Mouse (Mus musculus) layer of hippocampus, adult 11-12 months (tissue): Measurements from ENCODE around the gene Zfp574.
A peak's percentile ranks its signal among the peaks of the same experiment; 100 is the strongest.

Source experiments
- DNase-seq: peaks from one replicate; pipeline ENCODE4 v3.0.0; 2022; ENCODE audit warnings: low spot score

The Zfp574 gene

DNA sequence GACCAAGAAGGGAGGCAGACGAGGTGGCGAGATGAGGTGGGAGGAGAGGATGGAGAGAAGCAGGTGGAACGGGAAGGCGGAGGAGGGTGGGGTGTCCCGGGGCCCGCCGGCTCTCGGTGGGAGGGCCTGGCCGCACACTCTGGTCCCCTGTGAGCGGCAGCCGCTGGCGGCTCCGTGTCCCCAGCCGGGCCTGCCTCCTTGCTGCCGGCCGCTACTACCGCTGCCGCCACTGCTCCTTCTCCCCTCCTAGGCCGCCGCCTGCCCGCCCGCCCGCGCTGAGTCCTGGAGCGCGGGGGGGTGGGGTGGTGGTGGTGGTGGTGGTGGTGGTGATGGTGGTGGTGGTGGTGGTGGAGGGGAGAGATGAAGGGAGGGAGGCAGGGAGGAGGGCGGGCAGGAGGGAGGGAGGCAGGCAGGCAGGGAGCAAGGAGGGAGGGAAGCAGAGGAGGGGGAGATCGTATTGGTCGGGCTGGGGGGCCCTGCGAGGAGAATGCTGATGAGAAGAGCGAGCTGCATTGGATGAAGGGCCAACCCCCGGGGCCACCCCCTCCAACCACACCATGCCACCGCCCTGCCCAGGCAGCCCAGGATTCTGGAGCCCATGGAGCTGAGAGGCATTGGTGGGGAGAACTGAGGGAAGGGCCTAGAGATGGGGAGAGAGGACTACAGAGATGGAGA, 486 bp downstream of the Zfp574 start:
- peak; percentile 70 for DNase-seq

DNA sequence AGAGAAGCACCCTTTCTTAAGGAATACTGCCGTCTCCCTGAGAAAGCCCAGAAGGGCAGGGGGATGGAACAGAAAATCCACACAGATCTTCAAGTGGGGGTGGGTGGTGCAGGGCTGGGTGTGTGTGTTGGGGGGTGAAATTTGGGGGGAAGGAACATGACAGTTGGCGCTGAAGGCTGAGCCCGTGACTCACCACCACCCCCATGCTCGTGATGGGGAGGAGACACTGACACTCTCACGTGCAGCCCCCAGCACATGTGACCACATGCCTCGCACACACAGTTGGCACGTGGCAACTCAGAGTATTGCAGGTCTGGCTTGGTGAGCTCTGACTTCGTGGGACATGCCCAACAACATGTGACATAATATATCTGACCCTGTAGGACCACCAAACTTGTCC, 1.6 kb downstream of the Zfp574 start:
- DNase-seq: peak; percentile 66

DNA sequence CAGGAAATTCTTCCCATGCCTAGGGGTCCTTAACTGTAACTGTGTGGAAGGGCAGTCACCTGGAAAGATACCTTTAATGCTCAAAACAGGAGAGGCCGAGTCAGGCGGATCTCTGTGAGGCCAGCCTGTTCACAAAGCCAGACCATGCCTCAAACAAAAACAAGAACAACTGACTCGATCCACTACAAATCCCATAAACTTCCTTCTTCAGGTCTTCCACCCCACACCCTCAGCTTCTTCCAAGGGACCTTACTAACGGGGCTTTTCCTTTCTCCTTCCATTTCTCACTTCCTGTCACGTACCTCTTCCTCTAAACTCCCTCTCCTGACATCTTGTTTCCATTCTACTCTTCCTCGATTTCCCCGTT, 3.9 kb downstream of the Zfp574 start:
- no peak for DNase-seq

DNA sequence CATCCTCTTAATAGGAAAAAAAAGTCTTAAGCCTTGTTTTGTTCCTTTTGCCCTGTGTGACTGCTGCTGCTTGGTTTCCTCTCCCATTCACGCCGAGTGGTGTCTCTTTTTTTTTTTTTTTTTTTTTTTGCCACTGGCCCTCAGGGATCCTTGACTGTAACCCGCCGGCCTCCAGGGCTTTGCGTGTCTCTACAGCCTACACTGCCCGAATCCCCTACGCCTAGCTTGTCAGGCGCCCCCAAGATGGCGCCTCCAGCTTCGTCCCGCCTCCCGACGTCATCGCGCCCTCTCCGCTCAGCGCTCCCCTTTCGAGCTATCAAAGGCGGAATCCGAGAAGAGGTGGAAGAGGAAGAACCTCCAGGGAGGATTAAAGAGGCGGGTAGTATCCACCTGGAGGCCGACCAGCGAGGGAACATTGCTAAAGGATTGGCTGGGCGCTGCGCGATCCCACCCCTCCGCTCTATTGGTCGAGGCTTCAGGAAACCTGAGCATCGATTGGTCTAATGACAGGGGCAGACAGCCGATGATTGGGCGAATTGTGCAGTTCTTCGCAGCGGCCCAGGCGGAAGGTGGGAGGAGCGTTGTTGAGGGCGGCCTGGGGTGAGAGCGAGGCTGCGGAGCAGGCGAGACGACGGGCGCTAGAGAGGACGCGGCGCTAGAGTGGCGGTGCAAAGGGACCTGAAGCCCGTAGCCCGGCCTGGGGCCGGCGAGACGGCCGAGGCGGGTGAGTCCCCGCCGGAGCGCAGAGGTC, 4.5 kb downstream of the Zfp574 start:
- DNase-seq: peak; percentile 98

DNA sequence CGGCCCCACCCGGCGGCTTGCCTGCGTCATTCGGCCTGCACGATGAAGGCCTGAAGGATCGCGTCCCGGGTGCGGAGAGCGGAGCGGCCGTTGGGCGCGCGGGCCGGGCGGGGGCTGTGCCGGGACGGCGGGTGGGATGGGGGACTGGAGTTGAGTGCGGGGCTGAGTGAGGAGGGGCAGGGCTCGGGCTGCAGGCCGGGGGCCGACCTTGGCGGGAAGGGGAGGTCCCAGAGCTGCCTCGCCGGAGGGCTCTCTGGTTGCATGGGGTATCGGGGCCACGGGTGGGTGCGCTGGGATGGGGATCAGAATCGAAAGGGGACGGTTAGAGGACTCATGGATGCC, 5.0 kb downstream of the Zfp574 start:
- no peak for DNase-seq

DNA sequence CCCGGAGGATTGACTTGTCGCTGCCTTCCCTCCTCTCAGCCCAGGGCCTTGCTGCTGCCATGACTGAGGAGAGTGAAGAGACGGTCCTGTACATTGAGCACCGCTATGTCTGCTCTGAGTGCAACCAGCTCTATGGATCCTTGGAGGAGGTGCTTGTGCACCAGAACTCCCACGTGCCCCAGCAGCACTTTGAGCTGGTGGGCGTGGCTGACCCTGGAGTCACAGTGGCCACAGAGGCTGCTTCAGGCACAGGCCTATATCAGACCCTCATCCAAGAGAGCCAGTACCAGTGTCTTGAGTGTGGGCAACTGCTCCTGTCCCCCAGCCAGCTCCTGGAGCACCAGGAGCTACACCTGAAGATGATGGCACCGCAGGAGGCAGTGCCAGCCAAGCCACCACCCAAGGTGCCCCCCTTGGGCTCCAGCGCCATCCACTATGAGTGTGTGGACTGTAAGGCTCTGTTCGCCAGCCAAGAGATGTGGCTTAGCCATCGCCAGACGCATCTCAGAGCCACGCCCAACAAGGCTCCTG, 7.2 kb downstream of the Zfp574 start:
- no peak for DNase-seq

DNA sequence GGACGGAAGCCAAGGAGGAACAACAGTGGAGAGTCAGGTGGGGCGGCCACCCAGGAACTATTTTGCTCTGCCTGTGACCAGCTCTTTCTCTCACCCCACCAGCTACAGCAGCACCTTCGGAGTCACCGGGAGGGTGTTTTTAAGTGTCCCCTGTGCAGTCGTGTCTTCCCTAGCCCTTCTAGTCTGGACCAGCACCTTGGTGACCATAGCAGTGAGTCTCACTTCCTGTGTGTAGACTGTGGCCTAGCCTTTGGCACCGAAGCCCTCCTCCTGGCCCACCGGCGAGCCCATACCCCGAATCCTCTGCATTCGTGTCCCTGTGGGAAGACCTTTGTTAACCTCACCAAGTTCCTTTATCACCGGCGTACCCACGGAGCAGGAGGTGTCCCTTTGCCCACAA, 8.1 kb downstream of the Zfp574 start:
- no peak for DNase-seq

DNA sequence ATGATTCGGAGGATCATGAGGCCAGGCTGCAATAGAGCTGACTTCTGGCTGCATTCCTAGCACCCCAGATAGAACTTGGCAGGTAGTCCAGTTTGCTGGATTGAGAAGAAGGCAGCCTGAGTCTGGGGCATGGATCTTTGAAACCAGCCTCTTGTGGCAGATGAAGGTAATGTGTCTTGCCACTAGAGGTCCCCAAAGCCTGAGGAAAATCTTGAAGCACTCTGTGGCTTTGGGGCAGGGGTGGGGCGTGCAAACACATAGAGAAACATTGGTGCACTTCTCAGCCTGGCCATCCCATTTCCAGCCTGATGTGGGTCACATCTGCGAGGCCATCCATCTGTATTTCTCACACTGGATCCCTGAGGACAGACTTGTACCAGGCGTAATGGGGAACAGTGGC, 10.1 kb downstream of the Zfp574 start:
- no peak for DNase-seq

DNA sequence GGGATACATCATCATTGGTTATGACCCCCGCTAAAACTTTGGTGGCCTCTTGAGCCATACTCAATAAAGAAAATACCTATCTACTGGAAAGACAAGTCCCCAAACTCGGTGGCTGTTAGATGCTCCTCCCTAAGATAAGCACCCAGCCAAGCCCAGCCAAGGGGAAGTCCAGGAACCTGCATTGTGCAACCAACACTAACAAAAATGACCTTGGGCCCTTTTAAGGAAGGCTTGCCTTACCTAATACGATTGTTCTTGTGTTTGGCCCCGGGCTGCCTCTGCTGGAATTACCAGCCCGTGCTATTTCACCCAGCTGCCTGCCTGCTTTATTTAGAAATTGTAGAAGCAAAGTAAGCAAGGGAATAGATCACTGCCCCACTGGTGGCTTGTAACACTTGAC, 12.3 kb downstream of the Zfp574 start:
- DNase-seq: no peak

DNA sequence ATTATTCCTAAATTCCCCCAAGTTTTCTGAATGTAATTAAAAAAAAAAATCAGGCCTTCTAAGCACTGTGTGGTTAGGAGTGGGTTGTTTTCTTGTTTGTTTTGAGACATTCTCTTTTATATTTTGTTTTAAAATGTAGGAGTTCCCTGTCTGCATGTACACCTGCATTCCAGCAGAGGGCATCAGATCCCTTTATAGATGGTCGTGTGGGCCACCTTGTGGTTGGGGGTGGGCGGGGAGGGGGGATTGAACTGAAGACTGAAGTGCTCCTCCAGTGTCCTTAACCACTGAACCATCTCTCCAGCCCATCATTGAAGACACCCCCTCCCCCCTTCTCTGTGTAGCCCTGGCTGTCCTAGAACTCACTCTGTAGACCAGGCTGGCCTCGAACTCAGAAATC, 14.3 kb downstream of the Zfp574 start:
- DNase-seq: no peak

DNA sequence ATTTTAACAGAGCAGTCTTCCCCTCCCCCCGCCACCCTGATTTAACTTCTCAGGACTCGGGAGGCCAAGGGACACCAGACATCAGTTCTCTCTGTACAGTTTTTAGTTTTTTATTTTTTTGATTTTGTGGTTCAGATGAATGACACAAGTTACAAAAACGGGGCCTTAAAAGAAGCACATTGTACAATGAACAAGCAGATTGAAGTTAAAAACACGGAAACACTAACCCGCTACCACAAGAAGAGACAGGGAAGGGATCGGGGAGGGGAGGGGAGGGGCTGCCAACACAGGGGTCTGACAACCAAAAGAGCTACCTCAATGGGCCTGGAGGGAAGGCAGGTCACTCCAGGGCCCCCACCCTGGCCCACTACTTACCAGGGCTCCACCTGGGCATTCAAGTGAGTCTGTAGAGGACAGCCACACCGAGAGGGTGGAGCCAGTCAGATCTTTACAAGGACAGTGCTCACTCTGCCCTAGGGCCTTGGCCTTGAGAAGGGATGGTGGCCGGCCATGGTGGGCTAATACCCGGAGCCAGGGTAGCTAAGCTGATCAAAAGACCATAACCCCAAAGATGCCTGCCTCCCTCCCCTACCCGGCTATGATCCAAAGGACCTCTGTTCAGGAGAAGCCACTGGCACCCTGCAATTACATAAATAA, 15.0 kb downstream of the Zfp574 start:
- DNase-seq: no peak

DNA sequence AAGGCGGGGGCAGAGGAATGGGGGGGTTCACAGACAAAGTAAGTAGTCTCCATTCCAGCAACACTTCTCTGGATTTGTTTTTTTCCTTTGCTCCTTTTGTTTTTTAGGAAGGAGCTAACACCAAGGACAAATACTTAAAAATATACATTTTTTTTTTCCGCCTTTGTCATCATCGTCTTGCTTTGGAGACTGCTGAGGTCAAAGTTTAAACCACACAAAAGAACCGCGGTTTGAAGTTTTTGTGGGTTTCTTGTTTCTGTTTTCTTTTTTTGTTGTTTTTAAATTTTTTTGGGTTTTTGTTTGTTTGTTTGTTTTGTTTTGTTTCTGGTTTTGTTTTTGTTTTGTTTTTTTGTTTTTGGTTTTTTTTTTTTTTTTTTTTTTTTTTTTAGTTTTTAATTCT, 15.6 kb downstream of the Zfp574 start:
- DNase-seq: no peak

DNA sequence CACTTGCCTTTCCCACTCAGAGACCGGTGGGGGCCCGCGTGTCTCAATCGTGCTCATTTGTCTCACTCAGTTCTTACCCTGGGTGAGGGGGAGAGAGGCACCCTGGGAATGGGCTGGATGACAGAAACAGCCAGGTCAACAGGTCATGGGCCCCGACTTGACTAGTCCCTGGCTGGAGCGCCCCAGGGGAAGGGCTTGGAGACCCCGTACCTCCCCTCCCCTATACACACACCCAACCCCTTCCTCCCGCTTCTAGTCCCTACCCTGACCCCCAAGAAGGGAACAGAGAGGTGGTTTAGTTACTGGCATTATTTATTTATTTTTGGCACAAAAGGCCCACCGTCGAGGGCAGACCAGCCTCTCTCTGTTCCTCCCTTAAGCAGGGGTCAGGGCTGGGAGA, 16.2 kb downstream of the Zfp574 start:
- no peak for DNase-seq

DNA sequence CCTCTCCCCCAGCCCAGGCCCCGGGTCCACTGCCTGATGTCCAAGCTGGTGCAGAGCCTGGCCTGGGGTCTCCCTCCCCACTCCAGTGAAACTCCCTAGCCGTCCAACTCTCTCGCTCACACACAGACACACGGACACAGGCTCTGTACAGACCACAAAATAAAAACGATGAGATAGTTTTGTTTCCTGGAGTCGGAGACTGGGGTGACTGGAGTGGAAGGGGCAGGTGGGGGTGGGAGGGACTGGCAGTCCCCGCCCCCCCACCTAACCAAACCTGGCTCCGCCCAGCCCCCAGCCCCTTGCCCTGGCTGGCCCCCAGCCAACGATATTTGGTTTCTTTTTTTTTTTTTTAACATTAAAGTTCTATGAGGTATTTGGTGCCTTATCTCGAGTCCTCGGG, 16.6 kb downstream of the Zfp574 start:
- no peak for DNase-seq

DNA sequence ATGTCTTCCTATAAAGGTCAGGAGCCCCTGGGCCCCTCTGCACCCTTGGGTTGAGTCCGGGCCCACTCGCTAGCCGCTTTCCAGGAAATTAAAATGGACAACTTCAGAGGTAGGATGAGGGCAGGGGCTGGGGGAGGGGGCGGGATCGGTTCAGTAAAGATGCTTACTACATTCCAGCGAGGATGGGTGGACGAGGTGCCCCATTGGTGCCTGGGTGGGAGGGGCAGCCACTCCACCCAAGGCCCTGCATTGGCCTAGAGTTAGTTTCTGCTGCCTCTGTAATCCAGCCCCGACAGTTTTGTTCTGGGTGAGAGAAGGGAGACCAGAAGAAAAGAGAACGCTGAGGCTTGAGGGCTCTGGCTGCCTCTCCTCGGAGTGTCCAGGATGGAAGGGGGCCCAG, 17.5 kb downstream of the Zfp574 start:
- no peak for DNase-seq

DNA sequence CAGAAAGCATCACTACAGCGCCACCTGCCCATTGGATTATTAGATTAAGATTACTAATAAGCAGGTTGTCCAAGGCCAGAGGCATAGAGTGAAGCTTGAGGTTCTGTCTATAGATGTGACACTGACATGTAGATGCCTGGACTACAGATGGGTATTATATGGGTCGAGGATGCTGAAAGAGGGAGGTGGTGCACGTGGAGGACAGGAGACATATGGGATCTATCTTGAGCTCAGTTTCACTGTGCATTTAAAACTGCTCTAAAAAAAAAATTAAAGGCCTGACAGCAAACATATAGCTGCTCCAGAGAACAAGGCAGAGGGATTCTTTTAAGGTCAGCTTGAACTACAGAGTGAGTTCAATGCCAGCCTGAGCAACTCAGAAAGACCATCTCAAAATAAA, 25.8 kb downstream of the Zfp574 start:
- DNase-seq: no peak

DNA sequence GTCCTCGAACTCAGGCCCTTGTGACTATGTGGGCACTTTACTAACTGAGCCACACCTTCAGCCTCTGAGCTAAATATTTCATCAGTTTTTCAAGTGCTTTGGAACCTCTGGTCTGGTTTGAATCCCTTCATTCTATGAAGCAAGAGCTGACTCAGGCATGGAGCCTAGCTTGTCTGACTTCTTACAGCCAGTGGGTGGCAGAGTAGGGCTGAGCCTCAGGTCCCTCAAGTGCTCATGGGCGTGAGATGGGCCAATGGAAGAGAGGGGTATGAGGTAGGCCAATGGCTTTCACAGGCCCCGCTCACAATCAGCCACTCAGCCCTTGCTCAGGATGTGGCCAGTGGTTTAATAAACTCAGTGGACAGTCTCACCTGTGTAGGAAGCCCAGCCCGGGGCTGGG, 27.2 kb downstream of the Zfp574 start:
- DNase-seq: no peak

DNA sequence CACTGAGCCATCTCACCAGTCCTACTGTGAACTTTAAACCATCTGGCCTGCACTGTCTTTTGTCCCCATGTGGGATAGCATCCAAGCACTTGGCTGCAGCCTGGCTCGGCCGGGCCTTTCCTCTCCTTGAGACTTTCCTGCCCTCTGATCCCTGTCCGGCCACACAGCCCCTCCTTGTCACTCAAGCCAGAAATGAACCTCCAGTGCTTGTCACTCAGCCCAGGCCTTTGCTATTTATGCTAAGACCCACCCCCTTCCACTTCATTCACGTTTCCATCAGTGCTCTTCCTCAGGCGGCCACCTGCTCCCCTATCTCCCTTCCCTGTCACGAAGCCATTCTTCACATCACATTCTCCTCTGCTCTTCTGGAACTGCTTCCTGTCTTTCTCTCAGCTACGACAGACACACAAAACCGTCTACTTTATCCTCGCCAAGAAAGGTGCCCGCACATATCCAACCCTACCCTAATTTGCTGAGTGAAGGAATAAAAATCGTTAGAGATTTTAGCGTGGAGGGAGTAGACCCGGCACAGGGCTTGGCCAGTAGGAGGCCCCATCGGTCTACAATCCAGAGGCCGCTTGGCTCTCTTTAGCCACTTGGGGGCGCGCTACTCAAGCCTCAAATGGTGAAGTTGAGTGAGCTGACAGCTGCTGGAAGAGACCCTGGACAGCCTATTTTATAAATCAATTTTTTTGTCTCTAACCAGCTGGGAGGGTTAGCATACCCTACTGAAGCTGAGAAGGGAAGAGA, 33.2 kb downstream of the Zfp574 start:
- DNase-seq: peak; percentile 87

DNA sequence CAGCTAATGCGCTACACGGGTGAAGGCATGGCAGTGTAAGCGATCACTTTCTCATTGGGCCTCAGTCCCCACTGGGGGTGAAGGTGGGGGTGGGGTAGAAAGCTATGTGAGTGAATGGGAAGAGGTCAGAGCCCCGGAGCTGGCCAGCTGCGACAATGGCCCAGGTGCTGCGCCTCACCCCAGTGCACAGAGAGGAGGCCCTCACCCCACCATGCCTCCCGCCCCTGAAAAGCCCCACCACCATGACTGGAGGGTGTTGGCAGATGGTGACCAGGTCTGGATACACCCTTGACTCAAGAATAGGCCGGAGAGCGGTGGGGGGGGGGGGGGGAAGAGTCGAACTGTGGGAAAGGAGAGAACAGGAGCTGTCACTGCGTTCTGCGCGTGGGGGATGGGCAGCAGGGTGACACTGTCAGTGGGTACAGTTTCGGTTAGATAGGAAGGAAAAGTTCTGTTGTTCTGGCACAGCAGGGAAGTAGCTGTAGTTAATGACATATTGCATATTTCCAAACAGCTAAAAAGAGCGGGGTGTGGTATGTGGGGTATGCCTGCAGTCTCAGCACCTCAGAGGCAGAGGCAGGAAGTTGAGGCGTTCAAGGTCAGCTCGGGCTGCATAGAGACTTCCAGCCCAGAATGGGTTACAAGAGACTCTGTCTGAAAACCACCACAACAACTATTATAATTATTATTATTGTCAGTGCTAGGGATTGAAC, 34.6 kb downstream of the Zfp574 start:
- no peak for DNase-seq

DNA sequence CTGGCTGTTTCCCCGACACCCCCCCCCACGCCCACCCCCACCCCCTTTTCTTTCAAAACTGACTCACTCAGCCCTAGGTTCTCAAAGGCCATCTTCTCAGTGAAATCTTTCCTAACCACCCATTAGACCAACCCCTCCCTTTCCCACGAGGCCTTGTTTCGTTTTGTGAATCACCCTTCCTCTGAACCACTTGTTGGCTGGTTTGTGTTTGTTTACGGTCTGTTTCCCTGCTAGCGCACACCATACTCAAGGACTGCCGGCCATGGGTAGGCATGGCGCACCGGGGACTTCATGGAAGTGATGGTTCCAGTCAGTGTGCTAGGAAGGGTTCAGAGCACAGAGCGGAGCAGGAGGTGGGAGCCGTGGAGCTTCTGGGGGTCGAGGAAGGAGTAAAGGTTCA, 37.0 kb downstream of the Zfp574 start:
- no peak for DNase-seq

DNA sequence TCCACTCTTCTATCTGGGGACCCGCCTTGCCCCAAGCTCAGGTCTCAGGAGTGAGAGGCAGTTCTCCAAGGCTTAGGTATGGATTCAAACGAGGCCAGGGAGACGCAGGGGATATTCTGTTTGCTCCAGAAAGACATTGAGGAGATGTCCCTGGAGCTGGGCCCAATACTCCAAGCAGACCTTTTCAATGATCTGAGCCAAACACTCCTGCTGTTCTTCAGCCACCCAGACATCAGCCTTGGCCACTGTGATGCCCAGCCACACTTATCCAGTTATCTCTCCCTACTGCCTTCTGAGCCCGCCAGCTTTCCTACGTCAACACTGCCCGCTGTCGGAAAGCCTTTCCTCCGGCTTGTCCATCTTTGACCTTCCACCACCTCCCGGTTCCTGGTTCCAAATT, 38.0 kb downstream of the Zfp574 start:
- no peak for DNase-seq
